Mouse (Mus musculus): Measurements from ENCODE around the gene 4933415A04Rik. TPM values are rescaled to one million over a fixed set of nuclear protein-coding genes. Genes with fewer than 3 reads are reported as not detected.

The 4933415A04Rik gene
- total and polyA plus RNA-seq, 3 experiments, result not detected

DNA sequence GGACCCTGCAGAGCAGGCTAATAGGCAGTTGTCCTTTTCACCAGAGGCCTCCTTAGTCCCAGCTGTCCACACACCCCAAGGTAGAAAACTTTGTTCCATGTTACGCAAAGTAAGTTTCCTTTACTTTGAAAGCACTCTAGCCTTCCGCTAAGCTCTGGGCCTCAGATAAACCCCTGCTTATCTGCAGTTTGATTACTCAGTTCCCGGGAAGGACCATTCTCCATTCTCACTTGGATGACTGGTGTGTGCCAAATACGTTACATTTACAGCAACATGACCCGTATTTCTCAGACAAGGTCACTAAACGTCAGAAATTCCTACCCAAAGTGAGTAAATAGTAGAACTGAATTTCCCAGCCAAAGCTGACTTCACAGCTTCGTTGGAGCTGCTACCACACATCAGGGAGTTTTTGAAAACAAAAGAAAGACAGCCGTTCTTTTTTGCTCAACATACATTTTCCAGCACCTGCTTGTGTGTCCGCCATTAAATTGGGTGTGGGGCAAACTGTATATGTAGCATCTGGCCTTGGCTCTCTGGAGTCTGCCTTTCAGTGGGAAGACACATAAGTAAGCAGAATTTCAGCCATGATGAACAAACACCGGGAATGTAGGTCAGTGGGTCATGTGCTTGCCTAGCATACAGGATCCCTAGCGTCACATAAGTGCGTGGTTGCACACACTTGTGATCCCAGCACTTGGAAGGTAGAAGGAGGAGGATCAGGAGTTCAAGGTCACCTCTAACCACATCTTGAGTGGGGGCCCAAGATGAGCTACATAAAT, 38.0 kb upstream of the 4933415A04Rik start:
- Histone ChIP-seq H3K79me2 (ENCODE audit: control insufficient read depth, insufficient read depth, low read length, poor library complexity) (no peaks in the 10 kb centered on the region), H3K27me3 (ENCODE audit: control insufficient read depth in 1 of 2, insufficient read depth in 2 of 2, low read length in 2 of 2) (no peaks in the 10 kb centered on the region), H3K27ac (ENCODE audit: control insufficient read depth, low read depth, low read length) (no peak overlapping the region), H3K9me3 (replicated peaks; ENCODE audit: insufficient read depth, low read length) (no peaks in the 10 kb centered on the region), H3K9ac (ENCODE audit: control insufficient read depth, low read depth, low read length, poor library complexity, severe bottlenecking) (no peak overlapping the region), H3K36me3 (ENCODE audit: control insufficient read depth in 1 of 2, insufficient read depth in 2 of 2, low read length in 2 of 2) (no peaks in the 10 kb centered on the region), H3K4me3 (ENCODE audit: control insufficient read depth in 1 of 2, insufficient read depth in 1 of 2, low read depth in 2 of 2, low read length in 2 of 2) (no peak overlapping the region), H3K4me1 (ENCODE audit: control insufficient read depth in 1 of 2, insufficient read depth in 2 of 2, low read length in 2 of 2) (no peaks in the 10 kb centered on the region)
- DNase-seq (ENCODE audit: low read depth, low spot score), result no peak
- TF ChIP-seq CHD1 (IDR thresholded peaks at IDR 0.05; ENCODE audit: low read depth, low read length) (no peak), JUND (IDR thresholded peaks at IDR 0.05; ENCODE audit: low read depth, low read length) (no peak), SMC3 (IDR thresholded peaks at IDR 0.05; ENCODE audit: low read depth, low read length) (no peak), SIN3A (IDR thresholded peaks at IDR 0.05; ENCODE audit: low read length) (no peak), UBTF (IDR thresholded peaks at IDR 0.05; ENCODE audit: borderline replicate concordance, insufficient read depth, low read depth, low read length) (no peak), MAX (IDR thresholded peaks at IDR 0.05; ENCODE audit: low read length) (no peak), GABPA (IDR thresholded peaks at IDR 0.05; ENCODE audit: low read depth, low read length) (no peak), ZKSCAN1 (IDR thresholded peaks at IDR 0.05; ENCODE audit: low read depth, low read length) (no peak), E2F4 (IDR thresholded peaks at IDR 0.05; ENCODE audit: borderline replicate concordance, low read depth, low read length) (no peak), MAFK (IDR thresholded peaks at IDR 0.05; ENCODE audit: borderline replicate concordance, low read depth, low read length) (no peak), POLR2A (IDR thresholded peaks at IDR 0.05; ENCODE audit: control insufficient read depth in 1 of 2, insufficient read depth in 1 of 2, low read depth in 1 of 2, low read length in 2 of 2, poor library complexity in 1 of 2) (no peak), TBP (IDR thresholded peaks at IDR 0.05; ENCODE audit: low read depth, low read length) (no peak), GATA1 (IDR thresholded peaks at IDR 0.05; ENCODE audit: low read depth, low read length) (no peak), BHLHE40 (IDR thresholded peaks at IDR 0.05; ENCODE audit: borderline replicate concordance, low read depth, low read length) (no peak)

DNA sequence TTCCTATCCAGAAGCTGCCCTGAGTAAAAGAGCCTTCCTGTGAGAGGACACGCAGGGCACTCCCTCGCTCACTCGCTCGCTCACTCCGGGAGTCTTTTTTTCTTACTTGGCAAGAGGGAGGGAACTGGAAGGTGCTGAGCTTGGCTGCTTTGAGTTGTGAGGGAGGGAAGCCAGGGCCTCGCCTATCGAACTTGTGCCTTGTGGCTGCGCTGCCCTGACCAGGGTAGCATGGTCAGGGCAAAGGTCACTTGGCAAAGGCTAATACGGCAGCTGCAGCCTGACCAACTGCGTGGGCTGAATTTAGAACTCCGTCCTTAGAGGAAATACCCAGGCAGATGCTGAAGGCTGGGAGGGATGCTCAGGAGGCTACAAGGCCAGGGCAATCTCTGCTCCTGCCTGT, 37.1 kb upstream of the 4933415A04Rik start:
- Histone ChIP-seq H3K36me3 (ENCODE audit: control insufficient read depth in 1 of 2, insufficient read depth in 2 of 2, low read length in 2 of 2) (no peaks in the 10 kb centered on the region), H3K9ac (ENCODE audit: control insufficient read depth, low read depth, low read length, poor library complexity, severe bottlenecking) (no peak overlapping the region), H3K9me3 (replicated peaks; ENCODE audit: insufficient read depth, low read length) (no peaks in the 10 kb centered on the region), H3K79me2 (ENCODE audit: control insufficient read depth, insufficient read depth, low read length, poor library complexity) (no peaks in the 10 kb centered on the region), H3K27ac (ENCODE audit: control insufficient read depth, low read depth, low read length) (no peak overlapping the region), H3K27me3 (ENCODE audit: control insufficient read depth in 1 of 2, insufficient read depth in 2 of 2, low read length in 2 of 2) (no peaks in the 10 kb centered on the region), H3K4me3 (ENCODE audit: control insufficient read depth in 1 of 2, insufficient read depth in 1 of 2, low read depth in 2 of 2, low read length in 2 of 2) (no peak overlapping the region), H3K4me1 (ENCODE audit: control insufficient read depth in 1 of 2, insufficient read depth in 2 of 2, low read length in 2 of 2) (no peaks in the 10 kb centered on the region)
- TF ChIP-seq POLR2A (IDR thresholded peaks at IDR 0.05; ENCODE audit: control insufficient read depth in 1 of 2, insufficient read depth in 1 of 2, low read depth in 1 of 2, low read length in 2 of 2, poor library complexity in 1 of 2) (no peak), SIN3A (IDR thresholded peaks at IDR 0.05; ENCODE audit: low read length) (no peak), ZKSCAN1 (IDR thresholded peaks at IDR 0.05; ENCODE audit: low read depth, low read length) (no peak), USF2 (IDR thresholded peaks at IDR 0.05; ENCODE audit: borderline replicate concordance in 1 of 2, insufficient read depth in 1 of 2, low read depth in 1 of 2, low read length in 2 of 2) (no peak), ZMIZ1 (IDR thresholded peaks at IDR 0.05; ENCODE audit: low read depth, low read length) (no peak), KAT2A (conservative IDR thresholded peaks at IDR 0.05; ENCODE audit: low read depth, low read length) (no peak), ELF1 (IDR thresholded peaks at IDR 0.05; ENCODE audit: low read depth, low read length) (no peak), ETS1 (IDR thresholded peaks at IDR 0.05; ENCODE audit: low read depth, low read length) (no peak), MYB (IDR thresholded peaks at IDR 0.05; ENCODE audit: low read depth, low read length) (no peak), NRF1 (IDR thresholded peaks at IDR 0.05; ENCODE audit: insufficient read depth, low read depth, low read length, poor library complexity, severe bottlenecking) (no peak), MYC (IDR thresholded peaks at IDR 0.05; ENCODE audit: low read depth, low read length) (no peak), MXI1 (IDR thresholded peaks at IDR 0.05; ENCODE audit: low read depth, low read length) (no peak), ZNF384 (IDR thresholded peaks at IDR 0.05; ENCODE audit: low read depth, low read length) (no peak), MAX (IDR thresholded peaks at IDR 0.05; ENCODE audit: low read length) (no peak), RAD21 (IDR thresholded peaks at IDR 0.05; ENCODE audit: low read depth, low read length) (no peak), BHLHE40 (IDR thresholded peaks at IDR 0.05; ENCODE audit: borderline replicate concordance, low read depth, low read length) (no peak), MEF2A (IDR thresholded peaks at IDR 0.05; ENCODE audit: extremely low read depth, insufficient replicate concordance, low read depth, low read length, poor library complexity, severe bottlenecking) (no peak), CTCF (IDR thresholded peaks at IDR 0.05 in 2 of 3, conservative IDR thresholded peaks at IDR 0.05 in 1 of 3; ENCODE audit: control insufficient read depth in 1 of 3, insufficient read depth in 1 of 3, low read depth in 2 of 3, low read length in 3 of 3, poor library complexity in 1 of 3, severe bottlenecking in 1 of 3) (no peak)
- no peak for DNase-seq (ENCODE audit: low read depth, low spot score)
